Mouse (Mus musculus): ENCODE measurements around the gene Cenpx. TPM values are rescaled to one million over a fixed set of nuclear protein-coding genes. Genes with fewer than 3 reads are reported as not detected.

Cenpx gene
- polyA plus RNA-seq (2017; shearing (Covaris generic)), result 100 to 1,000 TPM; 104 to 146 TPM

GRCm38 (mm10) chr11:120713580-120714518, at the start of gene Cenpx, which contains the start of gene Lrrc45:
Gene Cenpx (minus strand): TSS chr11:120713738.
Gene Lrrc45 (plus strand): TSS chr11:120713925.

DNA sequence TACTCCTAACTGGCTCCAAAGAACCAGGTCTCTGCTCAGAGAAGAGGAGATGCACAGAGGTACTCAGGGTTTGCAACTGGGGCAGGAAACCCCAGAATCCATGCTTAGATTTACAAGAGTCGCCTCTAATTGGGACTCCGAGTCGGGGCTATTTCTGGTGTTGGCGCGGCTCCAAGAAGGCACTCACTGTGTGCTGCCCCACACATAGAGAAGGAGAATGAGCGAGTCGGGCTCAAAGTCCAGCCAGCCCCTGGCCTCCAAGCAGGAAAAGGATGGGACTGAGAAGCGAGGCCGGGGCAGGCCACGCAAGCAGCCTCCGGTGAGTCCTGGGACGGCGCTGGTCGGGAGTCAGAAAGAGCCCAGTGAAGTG, 49.1 kb upstream of the Cenpx start, which contains the start of gene Hmga1b:
TSS of gene Hmga1b (plus strand) at position 123 of the 370 bp plus-strand sequence.

GRCm38 (mm10) chr11:120731858-120732680, 18.5 kb upstream of the Cenpx start, which contains the start of gene Cbr2:
Gene Cbr2 (minus strand): TSS chr11:120732114.

DNA sequence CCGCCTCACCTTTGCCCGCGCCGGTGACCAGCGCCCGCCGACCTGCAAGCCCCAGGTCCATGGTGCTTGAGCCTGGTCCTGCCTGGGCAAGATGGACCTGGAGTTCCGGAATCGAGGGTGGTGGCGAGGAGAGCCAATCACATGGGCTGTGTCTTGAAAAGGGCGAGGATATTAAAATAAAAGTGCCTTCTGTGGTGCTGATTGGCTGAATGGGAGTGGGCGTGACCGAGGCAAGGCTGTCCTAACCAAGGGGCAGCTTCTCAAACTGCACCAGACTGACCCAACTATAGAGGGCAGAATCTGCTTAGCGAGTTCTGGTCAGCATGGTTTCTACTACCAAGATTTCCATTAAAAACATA, 13.6 kb upstream of the Cenpx start, which contains the start of gene Dcxr:
TSS of gene Dcxr (minus strand) at position 113 of the 359 bp plus-strand sequence.

GRCm38 (mm10) chr11:120721124-120722066, 7.9 kb upstream of the Cenpx start, which contains the start of gene Rac3:
Gene Rac3 (plus strand): TSS chr11:120721470.

DNA sequence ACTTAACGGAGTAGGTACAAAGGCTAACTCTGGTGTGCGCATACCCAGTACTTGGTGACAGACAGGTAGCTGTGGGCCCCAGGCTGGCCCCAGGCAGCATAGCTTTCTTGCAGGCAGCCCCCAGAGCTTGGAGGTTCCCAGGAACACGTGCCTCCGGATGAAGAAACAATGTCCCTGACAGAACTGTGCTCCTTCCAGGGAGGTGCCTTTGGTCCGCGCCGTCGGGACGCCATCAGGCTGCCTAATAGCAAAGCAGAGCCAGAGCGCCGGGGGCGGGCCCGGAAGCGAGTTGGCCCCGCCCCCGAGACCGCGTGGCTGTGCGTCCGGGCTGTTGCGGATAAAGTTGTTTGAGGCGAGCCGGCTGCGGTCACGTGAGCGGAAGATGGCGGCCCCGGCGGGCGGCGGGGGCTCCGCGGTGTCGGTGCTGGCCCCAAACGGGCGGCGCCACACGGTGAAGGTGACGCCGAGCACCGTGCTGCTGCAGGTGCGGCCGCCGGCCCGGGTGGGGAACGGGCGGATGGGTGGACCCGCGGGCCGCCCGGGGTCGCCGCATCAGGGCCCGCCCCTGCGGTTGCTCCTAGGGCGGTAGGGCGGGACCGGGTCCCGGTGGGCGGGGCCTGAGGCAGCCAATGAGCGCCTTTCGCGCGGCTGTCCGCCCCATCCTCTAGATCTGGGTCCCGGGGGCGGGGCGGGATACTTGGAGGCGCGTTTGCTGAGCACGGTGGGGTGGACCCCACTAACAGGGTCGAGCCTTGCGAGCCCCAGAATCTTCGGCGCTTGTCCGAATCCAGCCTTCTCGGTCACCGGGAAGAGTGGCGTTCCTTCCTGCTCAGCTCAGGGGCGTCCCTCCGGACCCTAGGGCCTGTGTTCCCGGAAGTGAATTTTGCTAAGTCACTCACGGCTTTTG, 40.6 kb downstream of the Cenpx start, which contains the start of gene Aspscr1:
TSS of gene Aspscr1 (plus strand) at position 287 of the 907 bp plus-strand sequence.

GRCm38 (mm10) chr11:120661076-120661460, 52.5 kb downstream of the Cenpx start, which contains the start of gene Notum:
Gene Notum (minus strand): TSS chr11:120661175.

Other genes starting within 250 kb of the Cenpx start
- 10 to 100 TPM; 26.3 to 36.0 TPM for gene Arl16, start 246.1 kb downstream of the Cenpx start, polyA plus RNA-seq (2017; shearing (Covaris generic))
- 10 to 100 TPM; 54.0 to 85.3 TPM for gene Mrpl12, start 229.1 kb downstream of the Cenpx start, polyA plus RNA-seq (2017; shearing (Covaris generic))
- 10 to 100 TPM in 1 of 2 experiments, 1 to 10 TPM in 1; 8.9 to 11.6 TPM for gene Slc25a10, start 221.9 kb downstream of the Cenpx start, polyA plus RNA-seq (2017; shearing (Covaris generic))
- not detected for gene Gcgr, start 183.0 kb downstream of the Cenpx start, polyA plus RNA-seq (2017; shearing (Covaris generic))
- 100 to 1,000 TPM; 116 to 170 TPM for gene Mcrip1, start 164.0 kb downstream of the Cenpx start, polyA plus RNA-seq (2017; shearing (Covaris generic))
- not detected for gene Ppp1r27, start 162.6 kb downstream of the Cenpx start, polyA plus RNA-seq (2017; shearing (Covaris generic))
- 100 to 1,000 TPM; 254 to 278 TPM for gene P4hb, start 140.5 kb downstream of the Cenpx start, polyA plus RNA-seq (2017; shearing (Covaris generic))
- 100 to 1,000 TPM; 711 to 836 TPM for gene Arhgdia, start 132.1 kb downstream of the Cenpx start, polyA plus RNA-seq (2017; shearing (Covaris generic))
- gene Alyref, start 115.4 kb downstream of the Cenpx start, polyA plus RNA-seq (2017; shearing (Covaris generic)), result 100 to 1,000 TPM; 330 to 378 TPM
- gene Anapc11, start 115.3 kb downstream of the Cenpx start, polyA plus RNA-seq (2017; shearing (Covaris generic)), result 100 to 1,000 TPM; 108 to 129 TPM
- 1 to 10 TPM in 1 of 2 experiments, under 1 TPM in 1; 0.55 to 2.3 TPM for gene Npb, start 105.3 kb downstream of the Cenpx start, polyA plus RNA-seq (2017; shearing (Covaris generic))
- 100 to 1,000 TPM; 101 to 127 TPM for gene Pcyt2, start 95.8 kb downstream of the Cenpx start, polyA plus RNA-seq (2017; shearing (Covaris generic))
- gene Sirt7, start 88.5 kb downstream of the Cenpx start, polyA plus RNA-seq (2017; shearing (Covaris generic)), result 100 to 1,000 TPM; 166 to 248 TPM
- 10 to 100 TPM; 20.6 to 22.5 TPM for gene Mafg, start 80.1 kb downstream of the Cenpx start, polyA plus RNA-seq (2017; shearing (Covaris generic))
- gene Pycr1, start 70.0 kb downstream of the Cenpx start, polyA plus RNA-seq (2017; shearing (Covaris generic)), result under 1 TPM; 0.23 to 0.66 TPM
- under 1 TPM; 0.36 to 0.41 TPM for gene Myadml2, start 65.6 kb downstream of the Cenpx start, polyA plus RNA-seq (2017; shearing (Covaris generic))
- gene Notum, start 52.6 kb downstream of the Cenpx start, polyA plus RNA-seq (2017; shearing (Covaris generic)), result not detected
- gene Aspscr1, start 40.8 kb downstream of the Cenpx start, polyA plus RNA-seq (2017; shearing (Covaris generic)), result 100 to 1,000 TPM; 160 to 177 TPM
- gene Lrrc45, start 187 bp upstream of the Cenpx start, polyA plus RNA-seq (2017; shearing (Covaris generic)), result 10 to 100 TPM; 37.3 to 49.3 TPM
- 1 to 10 TPM; 1.4 TPM for gene Rac3, start 7.7 kb upstream of the Cenpx start, polyA plus RNA-seq (2017; shearing (Covaris generic))
- gene Dcxr, start 13.5 kb upstream of the Cenpx start, polyA plus RNA-seq (2017; shearing (Covaris generic)), result 10 to 100 TPM; 13.6 to 22.1 TPM
- 1 to 10 TPM in 1 of 2 experiments, not detected in 1; 8.5 TPM for gene Cbr2, start 18.4 kb upstream of the Cenpx start, polyA plus RNA-seq (2017; shearing (Covaris generic))
- 10 to 100 TPM; 15.6 to 15.9 TPM for gene Hmga1b, start 49.1 kb upstream of the Cenpx start, polyA plus RNA-seq (2017; shearing (Covaris generic))
- gene Rfng, start 70.5 kb upstream of the Cenpx start, polyA plus RNA-seq (2017; shearing (Covaris generic)), result 10 to 100 TPM; 31.9 to 32.2 TPM
- 100 to 1,000 TPM; 132 to 179 TPM for gene Gps1, start 70.5 kb upstream of the Cenpx start, polyA plus RNA-seq (2017; shearing (Covaris generic))
- gene Dus1l, start 82.7 kb upstream of the Cenpx start, polyA plus RNA-seq (2017; shearing (Covaris generic)), result 10 to 100 TPM; 63.8 to 80.4 TPM
- 10 to 100 TPM; 22.8 to 39.0 TPM for gene Fasn, start 110.8 kb upstream of the Cenpx start, polyA plus RNA-seq (2017; shearing (Covaris generic))
- gene Ccdc57, start 219.1 kb upstream of the Cenpx start, polyA plus RNA-seq (2017; shearing (Covaris generic)), result under 1 TPM; 0.06 to 0.24 TPM
- gene Slc16a3, start 234.7 kb upstream of the Cenpx start, polyA plus RNA-seq (2017; shearing (Covaris generic)), result 10 to 100 TPM; 10.0 to 24.2 TPM

All from activated CD4-positive, CD25-positive, alpha-beta regulatory T cell (primary cell).